Mouse (Mus musculus): Measurements from ENCODE around the gene Chac1. TPM values are rescaled to one million over a fixed set of nuclear protein-coding genes. Genes with fewer than 3 reads are reported as not detected.
A peak's percentile ranks its signal among the peaks of the same experiment; 100 is the strongest.

Gene Chac1
- total and polyA plus RNA-seq, 3 experiments: 3.6 to 6.4 TPM; not detected in 1

DNA sequence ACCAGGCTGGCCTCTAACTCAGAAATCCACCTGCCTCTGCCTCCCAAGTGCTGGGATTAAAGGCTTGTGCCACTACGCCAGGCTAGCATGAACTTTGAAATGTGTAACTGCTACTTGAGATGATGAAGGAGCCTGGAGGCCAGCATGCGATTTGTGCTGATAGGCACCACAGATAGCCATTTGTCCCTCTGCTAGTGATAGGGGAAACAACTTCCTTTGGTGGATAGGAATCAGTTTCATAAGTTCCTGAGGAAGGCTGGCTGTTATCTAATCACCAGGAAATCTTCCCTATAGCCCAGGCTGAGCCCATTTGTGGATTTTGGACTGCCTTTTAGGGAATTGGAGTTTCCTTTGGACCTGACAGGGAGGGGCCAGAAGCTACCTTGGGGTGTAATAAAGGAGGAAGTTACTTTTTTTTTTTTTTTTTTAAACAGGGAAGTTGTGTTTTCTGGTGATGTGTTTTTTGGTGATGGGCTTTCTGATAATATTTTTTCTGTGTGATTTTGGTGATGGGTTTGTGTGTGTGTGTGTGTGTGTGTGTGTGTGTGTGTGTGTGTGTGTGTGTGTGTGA lies 8.8 kb downstream of the Chac1 start:
- peaks cover 9 to 18% of the 10 kb centered on the region in 2 experiments for H3K4me1 ChIP-seq (ENCODE audit: control insufficient read depth in 1 of 2, insufficient read depth in 2 of 2, low read length in 2 of 2)
- H3K79me2 ChIP-seq (ENCODE audit: control insufficient read depth, insufficient read depth, low read length, poor library complexity): no peaks in the 10 kb centered on the region
- peak overlapping the region; percentile 76 for H3K27ac ChIP-seq (ENCODE audit: control insufficient read depth, low read depth, low read length)
- peak; percentile 16 to 77; a peak in 3 of 4 replicates for TF ChIP-seq EP300 (IDR thresholded peaks at IDR 0.05; ENCODE audit: low read depth in 1 of 2, low read length in 2 of 2)
- no peak for TF ChIP-seq RAD21 (IDR thresholded peaks at IDR 0.05; ENCODE audit: low read depth, low read length)
- peak; percentile 44; the same call in 1 of the 2 replicates for TF ChIP-seq MXI1 (IDR thresholded peaks at IDR 0.05; ENCODE audit: low read depth, low read length)
- TF ChIP-seq RCOR1 (IDR thresholded peaks at IDR 0.05; ENCODE audit: low read depth, low read length): no peak; the same call in 1 of the 2 replicates
- TF ChIP-seq ELF1 (IDR thresholded peaks at IDR 0.05; ENCODE audit: low read depth, low read length): no peak
- TF ChIP-seq E2F4 (IDR thresholded peaks at IDR 0.05; ENCODE audit: borderline replicate concordance, low read depth, low read length): no peak
- no peak for TF ChIP-seq NELFE (IDR thresholded peaks at IDR 0.05; ENCODE audit: low read depth, low read length)
- no peak for TF ChIP-seq GABPA (IDR thresholded peaks at IDR 0.05; ENCODE audit: low read depth, low read length)
- TF ChIP-seq CHD2 (IDR thresholded peaks at IDR 0.05; ENCODE audit: low read length): no peak
- no peak for TF ChIP-seq CTCF (IDR thresholded peaks at IDR 0.05 in 2 of 3, conservative IDR thresholded peaks at IDR 0.05 in 1 of 3; ENCODE audit: control insufficient read depth in 1 of 3, insufficient read depth in 1 of 3, low read depth in 2 of 3, low read length in 3 of 3, poor library complexity in 1 of 3, severe bottlenecking in 1 of 3)
- no peak for TF ChIP-seq MAFK (IDR thresholded peaks at IDR 0.05; ENCODE audit: borderline replicate concordance, low read depth, low read length)
- TF ChIP-seq POLR2A (IDR thresholded peaks at IDR 0.05; ENCODE audit: control insufficient read depth in 1 of 2, insufficient read depth in 1 of 2, low read depth in 1 of 2, low read length in 2 of 2, poor library complexity in 1 of 2): no peak
- TF ChIP-seq TCF12 (IDR thresholded peaks at IDR 0.05; ENCODE audit: low read depth, low read length): no peak
- peak; percentile 20; the same call in 1 of the 2 replicates for TF ChIP-seq MAZ (IDR thresholded peaks at IDR 0.05; ENCODE audit: low read depth, low read length)
- TF ChIP-seq JUND (IDR thresholded peaks at IDR 0.05; ENCODE audit: low read depth, low read length): no peak
- TF ChIP-seq TBP (IDR thresholded peaks at IDR 0.05; ENCODE audit: low read depth, low read length): 0 out of 2 replicates have a peak, but pooled peaks have one; percentile 9
- TF ChIP-seq POLR2AphosphoS2 (IDR thresholded peaks at IDR 0.05; ENCODE audit: low read length): no peak
- no peak for TF ChIP-seq ZC3H11A (IDR thresholded peaks at IDR 0.05; ENCODE audit: low read depth, low read length)
- 0 out of 2 replicates have a peak, but pooled peaks have one; percentile 37 for TF ChIP-seq MAX (IDR thresholded peaks at IDR 0.05; ENCODE audit: low read length)
- no peak for TF ChIP-seq MEF2A (IDR thresholded peaks at IDR 0.05; ENCODE audit: extremely low read depth, insufficient replicate concordance, low read depth, low read length, poor library complexity, severe bottlenecking)
- no peak for TF ChIP-seq TAL1 (IDR thresholded peaks at IDR 0.05; ENCODE audit: low read length)
- TF ChIP-seq GATA1 (IDR thresholded peaks at IDR 0.05; ENCODE audit: low read depth, low read length): peak; percentile 68
- TF ChIP-seq ZNF384 (IDR thresholded peaks at IDR 0.05; ENCODE audit: low read depth, low read length): peak; percentile 94
- no peak for TF ChIP-seq ZKSCAN1 (IDR thresholded peaks at IDR 0.05; ENCODE audit: low read depth, low read length)
- TF ChIP-seq UBTF (IDR thresholded peaks at IDR 0.05; ENCODE audit: borderline replicate concordance, insufficient read depth, low read depth, low read length): no peak
- TF ChIP-seq ETS1 (IDR thresholded peaks at IDR 0.05; ENCODE audit: low read depth, low read length): no peak
- peak; percentile 80 for DNase-seq (ENCODE audit: low read depth, low spot score)
- no peaks in the 10 kb centered on the region for H3K27me3 ChIP-seq (ENCODE audit: control insufficient read depth in 1 of 2, insufficient read depth in 2 of 2, low read length in 2 of 2)
- H3K36me3 ChIP-seq (ENCODE audit: control insufficient read depth in 1 of 2, insufficient read depth in 2 of 2, low read length in 2 of 2): peaks cover 0 to 11% of the 10 kb centered on the region in 2 experiments; a peak in 2 of 4 replicates
- no peak overlapping the region for H3K9ac ChIP-seq (ENCODE audit: control insufficient read depth, low read depth, low read length, poor library complexity, severe bottlenecking)
- no peaks in the 10 kb centered on the region for H3K9me3 ChIP-seq (replicated peaks; ENCODE audit: insufficient read depth, low read length)
- 0 out of 4 replicates have a peak overlapping the region, but pooled peaks of 1 of the 2 experiments have one; percentile 0 for H3K4me3 ChIP-seq (ENCODE audit: control insufficient read depth in 1 of 2, insufficient read depth in 1 of 2, low read depth in 2 of 2, low read length in 2 of 2)
